Mouse (Mus musculus) heart, adult 2 months (tissue): ENCODE measurements at regions not wholly inside any gene's neighbourhood (a gene's known extent, or its start where the extent isn't known, plus 50 kb on each side); places are given as distances from the start of the nearest gene placed in this dataset.
"Not testable (repeated sequence)": the region's sequence is repeated elsewhere in the genome, so short reads cannot be mapped to it uniquely, and the experiment has no call there.

ENCODE experiments used
- DNase-seq, 2 experiments: peaks; one replicate each; pipeline ENCODE4 v3.0.0; 2021
- H3K27ac ChIP-seq: fragments of 200-600 bp; 2 replicates; pipeline ENCODE4 v1.8.1; 2022
- H3K27me3 ChIP-seq: fragments of 200-500 bp; 2 replicates; pipeline ENCODE4 v1.6.1; 2012; ENCODE audit warnings: mild to moderate bottlenecking, low read length, inconsistent platforms, mixed read lengths; ENCODE audit not compliant: control insufficient read depth, insufficient read depth
- H3K36me3 ChIP-seq: fragments of 200-500 bp; 2 replicates; pipeline ENCODE4 v1.6.1; 2012; ENCODE audit warnings: low read length, inconsistent platforms; ENCODE audit not compliant: control insufficient read depth, insufficient read depth
- H3K4me1 ChIP-seq: fragments of 200-500 bp; 2 replicates; pipeline ENCODE4 v1.6.1; 2011; ENCODE audit warnings: low read length; ENCODE audit not compliant: control insufficient read depth, insufficient read depth
- H3K4me3 ChIP-seq: fragments of 200-600 bp; 2 replicates; pipeline ENCODE4 v1.8.1; 2022
- H3K79me2 ChIP-seq: fragments of 200-500 bp; replicated peaks from 2 replicates; pipeline ENCODE4 v1.6.1; 2012; ENCODE audit warnings: mild to moderate bottlenecking, inconsistent platforms, low read length, moderate library complexity, mixed read lengths; ENCODE audit not compliant: control insufficient read depth, insufficient read depth
- H3K9ac ChIP-seq: fragments of 200-500 bp; 2 replicates; pipeline ENCODE4 v1.6.1; 2012; ENCODE audit warnings: low read depth, mild to moderate bottlenecking, control low read depth, inconsistent platforms, low read length, mixed read lengths
- CTCF ChIP-seq: fragments of 200-600 bp; IDR thresholded peaks from 2 replicates; pipeline ENCODE4 v1.8.1; 2022; ENCODE audit warnings: antibody characterized with exemption, mild to moderate bottlenecking, moderate library complexity
- EP300 ChIP-seq: fragments of 200-500 bp; IDR thresholded peaks from 2 replicates; pipeline ENCODE4 v1.6.1; 2011; ENCODE audit warnings: low read depth, low read length, control low read depth; ENCODE audit not compliant: insufficient read depth
- POLR2A ChIP-seq: fragments of 200-500 bp; IDR thresholded peaks from 2 replicates; pipeline ENCODE4 v1.6.1; 2011; ENCODE audit warnings: mild to moderate bottlenecking, low read depth, low read length, control low read depth; ENCODE audit not compliant: insufficient read depth
- WGBS: fragments of 180-500 bp; shearing (Covaris S2); methylation state at CpG from one replicate; pipeline ENCODE4 v1.1.7; 2018; 5-methylcytosine and 5-hydroxymethylcytosine counted together
- intact Hi-C: fragments of 180-260 bp; cut with DNase I; formaldehyde crosslinking; loops from one replicate; pipeline ENCODE4 v1.15.1; 2025

DNA sequence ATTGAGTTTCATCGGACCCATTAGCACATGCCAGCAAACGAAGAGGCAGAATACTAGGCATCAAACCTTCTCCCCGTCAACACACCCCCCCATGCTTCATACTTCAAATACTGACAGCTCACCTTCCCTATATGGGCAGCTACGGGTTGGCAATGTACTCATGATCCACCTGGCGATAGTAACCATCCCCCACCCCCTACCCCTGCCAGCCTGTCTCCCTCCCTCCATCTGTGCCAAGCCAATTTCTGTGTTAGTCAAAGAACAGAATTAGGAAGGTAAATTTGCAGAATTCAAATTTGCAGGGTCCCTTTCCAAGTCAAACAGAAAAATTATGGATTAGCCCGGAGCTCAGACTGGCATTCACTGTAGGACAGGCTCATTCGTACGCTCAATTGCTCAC lies 75.3 kb upstream of the Med13l start:
- intact Hi-C loops: no loop called here
- 97% methylated on average over 8 of the region's 8 CpGs for WGBS
- Histone ChIP-seq H3K27ac (no peak overlapping the region), H3K27me3 (no peaks in the 10 kb centered on the region), H3K4me3 (no peak overlapping the region), H3K79me2 (no peaks in the 10 kb centered on the region), H3K36me3 (no peaks in the 10 kb centered on the region), H3K4me1 (peaks cover 1% of the 10 kb centered on the region), H3K9ac (no peak overlapping the region)
- TF ChIP-seq EP300: no peak
- no peak for TF ChIP-seq CTCF
- DNase-seq: no peak

DNA sequence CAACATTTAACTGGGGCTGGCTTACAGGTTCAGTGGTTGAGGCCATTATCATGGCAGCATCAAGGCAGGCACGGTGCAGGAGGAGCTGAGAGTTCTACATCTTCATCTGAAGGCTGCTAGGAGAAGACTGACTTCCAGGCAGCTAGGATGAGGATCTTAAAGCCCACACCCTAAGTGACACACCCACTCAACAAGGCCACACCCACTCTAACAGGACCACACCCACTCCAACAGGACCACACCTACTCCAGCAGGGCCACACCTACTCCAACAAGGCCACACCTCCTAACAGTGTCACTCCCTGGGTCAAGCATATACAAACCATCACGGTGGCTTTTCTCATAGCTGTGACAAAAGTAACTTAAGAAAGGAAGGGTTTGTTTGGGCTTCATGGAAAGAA lies 68.0 kb upstream of the Med13l start:
- H3K27me3 ChIP-seq, H3K27ac ChIP-seq, intact Hi-C loops, DNase-seq, H3K4me1 ChIP-seq, H3K36me3 ChIP-seq, H3K4me3 ChIP-seq, H3K9ac ChIP-seq, H3K79me2 ChIP-seq: not testable (repeated sequence)
- WGBS: 88% methylated on average over 2 of the region's 2 CpGs

DNA sequence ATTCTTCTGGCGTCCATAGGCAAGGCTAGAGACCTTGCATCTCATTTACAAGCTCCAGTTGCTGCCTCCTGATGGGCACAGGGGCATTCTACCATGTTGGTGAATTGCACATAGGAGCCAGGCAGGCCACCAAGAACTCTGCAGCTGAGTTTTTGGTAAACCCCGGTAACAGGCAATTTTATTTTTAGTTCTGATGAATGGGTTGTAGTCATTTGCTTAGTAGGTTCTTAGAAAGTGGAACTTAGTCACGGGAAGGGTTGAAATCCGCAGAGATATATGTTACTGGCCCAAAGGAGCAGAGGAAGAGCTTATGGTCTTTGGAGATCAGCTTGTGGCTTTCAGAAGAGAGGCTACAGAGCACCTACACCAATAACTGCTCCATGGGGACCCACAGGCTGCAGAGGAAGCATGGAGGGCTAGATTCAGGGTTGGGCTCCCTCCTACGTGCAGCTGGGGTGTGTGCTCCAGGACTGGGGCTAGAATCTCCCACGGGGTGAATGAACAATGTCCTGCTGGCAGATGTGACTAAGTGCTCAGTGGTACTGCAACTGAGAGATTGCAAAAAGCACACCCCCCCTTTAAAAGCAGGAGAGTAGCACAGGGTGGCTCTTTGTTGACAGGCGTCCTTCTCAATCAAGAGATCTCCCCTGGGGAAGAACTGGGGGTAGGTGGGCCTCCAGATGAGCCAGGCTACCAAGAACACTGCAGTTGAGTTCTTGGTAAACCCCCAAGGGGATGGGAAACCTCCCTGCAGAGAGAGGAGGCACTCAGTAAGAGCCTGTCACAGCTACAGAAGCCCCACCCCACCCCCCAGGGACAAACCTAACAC lies 65.6 kb upstream of the Med13l start:
- H3K4me1 ChIP-seq: no peaks in the 10 kb centered on the region
- H3K27me3 ChIP-seq: no peaks in the 10 kb centered on the region
- no peak overlapping the region for H3K4me3 ChIP-seq
- DNase-seq: no peak
- H3K36me3 ChIP-seq: no peaks in the 10 kb centered on the region
- intact Hi-C loops: no loop called here
- no peak overlapping the region for H3K27ac ChIP-seq
- 71% methylated on average over 7 of the region's 7 CpGs for WGBS
- TF ChIP-seq EP300 (no peak), CTCF (no peak), POLR2A (no peak)
- no peaks in the 10 kb centered on the region for H3K79me2 ChIP-seq
- no peak overlapping the region for H3K9ac ChIP-seq

DNA sequence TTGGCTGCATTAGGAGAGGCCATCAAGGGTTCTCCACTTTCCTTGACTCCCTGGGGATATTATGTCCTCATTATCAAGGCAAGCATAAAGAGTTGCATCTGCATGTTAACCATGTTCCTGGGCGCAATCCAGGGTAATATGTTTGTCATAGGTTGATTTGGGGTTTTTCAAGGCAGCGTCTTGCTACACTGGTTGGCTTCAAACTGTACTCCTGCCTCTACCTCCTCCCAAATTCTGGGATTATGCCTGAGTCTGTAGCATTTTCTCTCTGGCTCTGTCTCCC lies 65.1 kb upstream of the Med13l start:
- Histone ChIP-seq H3K9ac (no peak overlapping the region), H3K27ac (no peak overlapping the region), H3K4me3 (no peak overlapping the region), H3K4me1 (no peaks in the 10 kb centered on the region), H3K79me2 (no peaks in the 10 kb centered on the region), H3K27me3 (no peaks in the 10 kb centered on the region), H3K36me3 (no peaks in the 10 kb centered on the region)
- TF ChIP-seq CTCF (no peak), POLR2A (no peak), EP300 (no peak)
- DNase-seq: no peak
- intact Hi-C loops: no loop called here
- WGBS: 79% methylated on average over 2 of the region's 2 CpGs

- Histone ChIP-seq H3K79me2 (no peaks in the 10 kb centered on the region), H3K36me3 (no peaks in the 10 kb centered on the region), H3K27ac (no peak overlapping the region), H3K9ac (no peak overlapping the region), H3K27me3 (no peaks in the 10 kb centered on the region), H3K4me3 (no peak overlapping the region), H3K4me1 (peaks cover 3% of the 10 kb centered on the region; the same call in 1 of the 2 replicates)
- intact Hi-C loops: no loop called here
- TF ChIP-seq CTCF: no peak
- no peak for TF ChIP-seq EP300
- no peak for TF ChIP-seq POLR2A
- DNase-seq: no peak
- WGBS: 96% methylated on average over 5 of the region's 5 CpGs
Observed at GRCm38 (mm10) chr5:118501624-118502023, 58.9 kb upstream of the Med13l start.

DNA sequence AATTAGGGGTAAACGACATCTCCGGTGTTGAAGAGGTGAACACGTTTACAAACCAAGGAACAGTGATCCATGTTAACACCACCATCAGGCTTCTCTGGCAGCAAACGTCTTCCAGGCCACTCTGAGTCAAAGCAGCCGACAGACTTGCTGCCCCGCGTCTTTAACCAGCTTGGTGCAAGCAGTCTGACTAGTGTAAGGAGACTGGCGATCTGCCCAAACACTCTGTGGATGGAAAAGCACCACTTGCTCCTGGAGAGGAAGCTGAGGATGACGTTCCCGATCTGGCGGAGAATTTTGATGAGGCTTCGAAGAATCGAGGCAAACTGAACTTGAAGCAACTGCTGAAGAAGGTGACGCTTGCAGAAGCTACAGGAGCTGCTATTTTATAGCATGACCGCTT lies 57.5 kb upstream of the Med13l start:
- H3K79me2 ChIP-seq: no peaks in the 10 kb centered on the region
- H3K36me3 ChIP-seq: no peaks in the 10 kb centered on the region
- H3K4me3 ChIP-seq: no peak overlapping the region
- no peaks in the 10 kb centered on the region for H3K27me3 ChIP-seq
- H3K27ac ChIP-seq: no peak overlapping the region
- intact Hi-C loops: no loop called here
- 42% methylated on average over 15 of the region's 15 CpGs for WGBS
- peaks cover 3% of the 10 kb centered on the region; the same call in 1 of the 2 replicates for H3K4me1 ChIP-seq
- H3K9ac ChIP-seq: no peak overlapping the region
- peak in 1 of 2 experiments; percentile 21 for DNase-seq
- no peak for TF ChIP-seq POLR2A
- TF ChIP-seq EP300: no peak
- TF ChIP-seq CTCF: no peak
